Mouse (Mus musculus): ENCODE measurements at regions not wholly inside any gene's neighbourhood (a gene's known extent, or its start where the extent isn't known, plus 50 kb on each side); places are given as distances from the start of the nearest gene placed in this dataset.
A peak's percentile ranks its signal among the peaks of the same experiment; 100 is the strongest.

- 0 out of 2 replicates have a peak, but pooled peaks have one; percentile 2 for TF ChIP-seq CTCF (conservative IDR thresholded peaks at IDR 0.05; ENCODE audit: insufficient read depth, insufficient read length, low read depth, low read length)
- no peak for TF ChIP-seq POLR2A (IDR thresholded peaks at IDR 0.05; ENCODE audit: low read depth, low read length)
Observed at GRCm38 (mm10) chr2:147656667-147657066, 294.9 kb downstream of the Pax1 start.
